Mouse (Mus musculus) mouse embryonic stem cell (cell line): ENCODE measurements around the gene Slc17a5.
"Not testable (repeated sequence)": the region's sequence is repeated elsewhere in the genome, so short reads cannot be mapped to it uniquely, and the experiment has no call there.

Source experiments
- in situ Hi-C, 2 experiments: fragments of 300-500 bp; cut with MboI; formaldehyde crosslinking; loops; 1 replicate in 1 of 2; 3 replicates in 1 of 2; pipeline ENCODE4 v1.14.3; 2019 to 2020; ENCODE audit warnings: low sequenced_read_pairs in 2 of 2, low pct_unique_long_range_greater_than_20kb in 1 of 2, mixed read lengths in 1 of 2; ENCODE audit not compliant: unreplicated experiment in 1 of 2

The Slc17a5 gene

GRCm38 (mm10) chr9:78501284-78501683 is 86.6 kb downstream of the Slc17a5 start:
- in situ Hi-C loops, result no loop called here

- in situ Hi-C loops, result no loop called here
These were observed 87.5 kb downstream of the Slc17a5 start for GRCm38 (mm10) chr9:78500386-78500785.

GRCm38 (mm10) chr9:78493171-78493570 is 94.7 kb downstream of the Slc17a5 start:
- in situ Hi-C loops, result no loop called here

GRCm38 (mm10) chr9:78492254-78492653 is 95.6 kb downstream of the Slc17a5 start:
- in situ Hi-C loops, result no loop called here

- in situ Hi-C loops, result no loop called here
These were observed 96.7 kb downstream of the Slc17a5 start for GRCm38 (mm10) chr9:78491169-78491568.

- in situ Hi-C loops, result no loop called here
These were observed 98.9 kb downstream of the Slc17a5 start, which contains the start of gene Eef1a1 for GRCm38 (mm10) chr9:78488890-78489420. TSS of gene Eef1a1 (minus strand) at chr9:78489151.

GRCm38 (mm10) chr9:78488021-78488420 is 99.8 kb downstream of the Slc17a5 start:
- in situ Hi-C loops, result not testable (repeated sequence)
